Mouse (Mus musculus) c-Kit-positive CD71-positive TER-119-positive erythroid progenitor cells, embryonic 14.5 days (primary cell): ENCODE measurements around the gene Endou.

Experiments
- DNase-seq: peaks from one replicate; pipeline ENCODE4 v3.0.0-alpha.2; 2013; ENCODE audit warnings: low spot score

Endou gene

GRCm38 (mm10) chr15:97754476-97754875 is 23.3 kb upstream of the Endou start:
- no peak for DNase-seq

DNA sequence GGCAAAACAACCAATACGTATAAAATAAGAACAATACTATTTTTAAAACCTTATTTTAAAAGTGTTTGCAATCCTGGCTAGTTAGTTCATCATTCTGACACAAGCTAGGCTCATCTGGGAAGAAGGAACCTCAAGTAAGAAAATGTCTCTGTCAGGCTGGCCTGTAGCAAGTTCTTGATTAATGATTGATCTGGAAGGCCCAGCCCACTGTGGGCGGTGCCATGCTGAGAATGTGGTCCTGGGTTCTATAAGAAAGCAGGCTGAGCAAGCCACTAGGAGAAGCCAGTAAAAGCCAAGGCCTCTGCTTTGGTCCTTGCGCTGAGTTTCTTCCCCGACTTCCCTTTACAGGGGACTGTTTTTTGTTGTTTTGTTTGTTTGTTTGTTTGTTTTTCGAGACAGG is 21.4 kb upstream of the Endou start:
- DNase-seq = no peak

DNA sequence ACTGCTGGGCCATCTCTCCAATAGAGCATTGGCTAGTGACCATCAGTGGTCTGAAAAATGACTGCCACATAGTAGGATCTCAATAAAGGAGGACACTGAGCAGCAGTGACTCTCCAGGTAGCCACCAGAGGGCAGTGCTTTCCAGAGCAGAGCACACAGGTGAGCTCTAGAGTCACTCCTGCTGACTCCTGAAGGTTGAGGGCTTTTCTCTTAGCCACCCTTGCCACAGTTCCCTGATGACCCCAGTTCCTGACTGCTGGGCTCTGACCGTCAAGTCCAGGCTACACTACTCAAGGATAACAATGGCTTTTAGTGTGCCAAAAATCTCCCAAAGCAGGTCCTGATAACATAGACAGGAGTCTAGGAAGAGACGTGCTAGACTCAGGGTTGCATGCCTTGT is 20.5 kb upstream of the Endou start:
- DNase-seq = no peak

- no peak for DNase-seq
Measured at GRCm38 (mm10) chr15:97750697-97751096, 19.6 kb upstream of the Endou start.

DNA sequence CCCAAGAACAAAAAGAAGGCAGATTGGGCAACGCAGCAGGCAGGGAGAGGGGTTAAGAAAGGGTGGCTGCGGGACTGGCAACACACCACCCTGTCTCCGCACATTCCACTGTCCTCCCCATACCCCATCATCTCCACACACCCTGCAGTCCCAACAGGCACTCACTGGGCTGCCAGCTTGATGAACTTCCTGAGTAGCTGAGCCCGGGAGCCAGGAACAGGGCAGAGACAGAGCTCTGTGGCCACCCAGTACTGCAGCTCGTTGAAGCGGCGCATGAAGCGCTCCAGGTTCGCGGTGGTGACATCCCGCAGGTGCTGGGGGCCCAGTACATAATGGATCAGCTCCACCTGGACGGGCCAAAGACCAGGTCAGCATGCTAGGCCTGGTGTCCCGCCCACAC is 18.7 kb upstream of the Endou start:
- no peak for DNase-seq

- no peak for DNase-seq
Measured at GRCm38 (mm10) chr15:97749397-97749796, 18.3 kb upstream of the Endou start.

DNA sequence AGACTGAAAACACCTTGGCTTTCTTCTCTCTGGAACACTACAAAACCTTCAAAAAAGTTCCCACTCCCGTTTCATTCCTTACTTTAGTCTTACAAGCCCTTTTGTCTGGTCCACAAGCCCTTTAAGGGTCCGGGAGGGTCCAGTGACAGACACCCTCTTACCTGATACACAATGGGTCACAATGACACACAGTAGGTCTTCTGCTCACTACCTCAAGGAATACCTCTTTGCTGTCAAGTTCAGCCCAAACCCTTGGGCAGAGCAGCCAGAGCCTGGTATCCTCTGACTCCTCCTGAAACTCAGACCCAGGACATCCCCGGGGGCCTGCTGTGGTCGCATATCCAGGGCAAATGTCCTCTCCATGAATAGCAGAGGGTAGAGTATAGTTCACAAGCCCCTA is 17.8 kb upstream of the Endou start:
- DNase-seq = no peak

DNA sequence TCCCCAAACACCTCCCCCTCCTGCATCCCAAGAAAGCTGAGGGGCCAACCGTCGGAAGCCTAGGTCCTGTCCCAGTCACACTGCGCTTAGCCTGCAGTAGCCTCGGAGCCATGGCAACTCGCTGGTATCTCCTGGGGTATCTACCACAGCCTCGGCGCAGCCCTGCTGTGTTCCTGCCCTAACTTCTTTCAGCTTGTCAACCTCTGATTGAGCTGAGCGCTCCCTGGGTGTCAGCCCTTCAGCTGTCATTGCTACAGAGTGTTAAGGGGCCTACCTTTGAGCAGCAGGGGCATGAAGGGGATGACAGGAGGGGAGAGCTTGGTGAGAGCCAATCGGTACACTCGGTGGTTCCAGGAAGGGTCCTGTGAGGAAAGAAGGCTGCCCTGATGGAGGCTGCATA is 17.2 kb upstream of the Endou start:
- no peak for DNase-seq

- no peak for DNase-seq
Measured at GRCm38 (mm10) chr15:97747486-97747885, 16.3 kb upstream of the Endou start.

GRCm38 (mm10) chr15:97746748-97747147 is 15.6 kb upstream of the Endou start:
- DNase-seq = no peak

- DNase-seq = no peak
Measured at GRCm38 (mm10) chr15:97746278-97746677, 15.1 kb upstream of the Endou start.

GRCm38 (mm10) chr15:97745331-97745730 is 14.2 kb upstream of the Endou start:
- DNase-seq = no peak

GRCm38 (mm10) chr15:97744930-97745329 is 13.8 kb upstream of the Endou start:
- no peak for DNase-seq

GRCm38 (mm10) chr15:97743961-97744525 is 12.9 kb upstream of the Endou start:
- DNase-seq = no peak

DNA sequence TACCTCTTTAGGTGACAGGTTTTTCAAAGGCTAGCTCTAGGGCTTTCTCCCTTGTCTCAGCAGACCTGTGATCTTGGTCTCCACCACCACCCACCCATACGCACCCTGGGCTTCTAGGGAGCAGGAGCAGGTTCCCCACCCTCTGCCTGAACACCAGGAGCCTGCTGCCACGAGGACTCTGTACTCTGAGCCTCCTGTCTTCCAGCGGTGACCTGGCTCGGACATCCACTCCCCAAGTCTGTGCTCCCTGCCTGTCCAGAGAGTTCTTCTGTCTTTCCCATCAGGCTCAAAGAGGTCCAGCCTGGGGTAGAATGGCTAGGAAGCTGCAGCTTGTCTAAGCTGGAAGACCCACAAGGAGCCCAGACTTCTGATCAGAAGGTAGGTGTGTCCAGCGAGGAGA is 12.1 kb upstream of the Endou start:
- no peak for DNase-seq

DNA sequence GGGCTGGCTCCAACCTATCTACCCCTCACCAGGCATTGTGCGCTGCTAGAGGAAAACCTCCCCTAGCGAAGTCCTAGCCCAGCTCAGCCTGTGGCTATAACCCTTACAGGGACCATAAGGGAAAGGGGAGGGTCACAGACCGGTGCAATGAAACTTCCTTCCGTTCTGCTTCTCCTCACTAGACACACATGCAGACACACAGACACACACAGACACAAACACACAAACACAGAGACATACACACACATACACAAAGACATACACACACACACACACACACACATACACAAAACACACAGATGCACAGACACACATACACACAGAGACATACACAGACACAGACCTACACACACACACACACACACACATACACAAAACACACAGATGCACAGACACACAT is 11.5 kb upstream of the Endou start:
- DNase-seq = no peak

DNA sequence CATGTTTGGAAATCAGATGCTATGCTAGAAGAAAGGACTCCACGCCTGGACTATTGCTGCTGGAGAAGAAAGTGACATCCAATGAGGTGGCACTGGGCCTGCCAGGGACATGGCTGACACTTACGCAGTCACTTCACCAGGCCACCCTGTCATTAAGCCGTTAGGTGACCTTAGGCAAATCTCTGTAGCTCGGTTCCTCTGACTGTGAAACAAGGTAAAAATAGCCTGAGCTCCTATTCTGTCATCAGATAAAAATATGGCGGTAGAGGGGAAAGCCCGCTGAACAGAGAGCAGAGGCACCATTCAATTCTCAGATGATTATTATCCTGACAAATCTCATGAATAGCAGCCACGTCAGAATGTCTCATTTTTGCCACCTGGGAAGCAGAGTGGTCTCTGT is 10.9 kb upstream of the Endou start:
- DNase-seq = no peak

DNA sequence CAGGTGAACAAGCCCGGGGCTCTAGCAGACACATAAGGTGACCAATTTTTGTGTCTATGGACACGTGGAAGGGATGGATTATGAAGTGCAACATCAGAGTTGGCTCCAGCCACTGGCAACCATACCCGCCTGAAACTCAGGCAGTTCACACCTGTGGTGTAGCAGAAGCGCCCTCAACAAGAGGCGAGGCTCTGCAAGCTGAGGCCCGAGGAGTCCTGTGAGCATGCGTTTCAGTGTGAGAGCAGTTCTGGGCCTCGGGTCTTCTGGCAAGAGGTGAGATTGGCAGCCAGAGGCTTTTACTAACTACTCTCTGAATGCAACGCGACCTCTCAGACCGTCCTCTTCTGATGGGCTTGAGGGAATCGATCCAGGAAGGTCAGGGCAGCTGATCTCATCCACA is 10.5 kb upstream of the Endou start:
- DNase-seq = no peak

DNA sequence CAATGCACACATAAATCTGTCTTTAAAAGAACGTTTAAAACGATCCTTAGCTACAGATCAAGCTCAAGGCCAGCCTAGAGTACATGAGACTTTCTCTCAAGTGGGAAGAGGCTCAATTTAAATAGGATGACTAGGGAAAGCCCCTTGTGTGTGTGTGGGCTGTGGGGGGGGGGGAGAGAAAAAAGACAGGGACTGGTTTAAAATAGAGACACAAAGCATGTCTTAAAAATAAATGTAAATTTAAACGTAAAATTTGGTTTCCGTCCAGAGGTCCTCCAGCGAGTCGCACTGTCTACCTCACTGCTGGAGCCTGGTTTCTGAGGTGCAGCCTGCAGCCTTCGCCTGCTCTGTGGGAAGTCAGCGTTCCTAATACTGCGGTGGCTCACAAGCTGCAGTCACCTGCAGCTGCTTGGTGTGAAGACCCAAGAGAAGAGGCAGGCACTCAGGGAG is 9.2 kb upstream of the Endou start:
- no peak for DNase-seq

GRCm38 (mm10) chr15:97738923-97739322 is 7.8 kb upstream of the Endou start:
- no peak for DNase-seq

DNA sequence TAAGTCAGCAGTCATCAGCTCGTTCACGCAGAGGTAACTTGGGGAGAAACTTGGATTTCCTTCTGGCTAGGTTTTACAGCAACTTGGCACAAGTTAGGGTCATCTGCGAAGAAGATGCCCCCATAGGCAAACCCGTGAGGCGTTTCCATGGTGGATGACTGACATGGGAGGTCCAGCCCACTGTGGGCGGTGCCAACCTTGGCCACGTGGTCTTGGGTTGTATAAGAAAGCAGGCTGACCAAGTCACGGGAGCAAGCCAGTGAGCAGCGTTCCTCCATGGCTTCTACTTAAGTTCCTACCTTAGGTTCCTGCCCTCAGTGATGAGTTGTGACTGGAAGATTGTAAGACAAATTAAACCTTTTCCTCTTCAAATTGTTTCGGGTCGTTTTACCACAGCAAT is 849 bp upstream of the Endou start:
- DNase-seq = no peak

GRCm38 (mm10) chr15:97730365-97730764 is 774 bp downstream of the Endou start:
- no peak for DNase-seq

DNA sequence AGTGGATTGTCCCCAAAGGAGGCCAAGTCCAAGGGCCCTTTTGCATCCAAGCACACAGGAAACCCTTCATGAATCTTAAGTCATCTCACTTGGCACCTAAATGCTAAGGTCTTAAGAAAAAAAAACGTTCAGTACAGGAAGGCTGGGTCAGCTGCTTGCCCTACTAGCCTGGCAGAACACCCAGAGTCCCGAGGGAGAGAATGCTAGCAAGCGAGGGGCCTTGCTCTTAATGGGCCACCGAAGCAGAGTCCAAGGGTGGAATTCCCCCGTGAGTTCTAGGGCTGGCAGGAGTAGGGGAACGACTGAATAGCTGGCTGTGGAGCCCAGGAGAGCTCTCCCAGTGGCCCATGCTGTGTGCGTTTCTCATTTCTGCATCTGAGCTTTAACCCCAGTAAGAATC is 2.3 kb downstream of the Endou start:
- no peak for DNase-seq

DNA sequence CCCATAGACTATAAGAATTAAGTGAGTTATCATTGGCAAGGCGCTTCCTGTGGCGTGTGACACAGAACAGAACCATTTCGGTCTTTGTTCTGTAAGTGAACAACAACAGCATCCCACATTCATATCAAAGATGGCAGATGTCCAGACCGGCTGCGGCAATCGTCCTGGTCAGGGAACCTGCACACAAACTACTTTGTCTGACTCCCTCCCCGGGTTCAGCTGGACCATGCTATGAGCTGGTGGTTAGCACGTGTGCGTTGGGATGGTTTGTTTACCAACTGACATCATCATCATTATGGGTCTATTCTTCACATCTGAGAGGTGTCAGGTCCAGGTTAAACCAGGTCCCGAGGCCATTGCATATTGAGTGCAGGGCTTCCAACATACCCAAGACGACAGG is 2.7 kb downstream of the Endou start:
- no peak for DNase-seq

- no peak for DNase-seq
Measured at GRCm38 (mm10) chr15:97727520-97727919, 3.6 kb downstream of the Endou start.
